Mouse (Mus musculus): ENCODE results near the gene Ppp1r9b.
"Not testable (repeated sequence)": the region's sequence is repeated elsewhere in the genome, so short reads cannot be mapped to it uniquely, and the experiment has no call there.

Ppp1r9b gene

GRCm38 (mm10) chr11:94990749-94991577 lies at the start of gene Ppp1r9b:
Gene Ppp1r9b (plus strand): TSS chr11:94991035.
- peak; percentile 93 to 95 for DNase-seq (ENCODE audit: low spot score in 2 of 2)

DNA sequence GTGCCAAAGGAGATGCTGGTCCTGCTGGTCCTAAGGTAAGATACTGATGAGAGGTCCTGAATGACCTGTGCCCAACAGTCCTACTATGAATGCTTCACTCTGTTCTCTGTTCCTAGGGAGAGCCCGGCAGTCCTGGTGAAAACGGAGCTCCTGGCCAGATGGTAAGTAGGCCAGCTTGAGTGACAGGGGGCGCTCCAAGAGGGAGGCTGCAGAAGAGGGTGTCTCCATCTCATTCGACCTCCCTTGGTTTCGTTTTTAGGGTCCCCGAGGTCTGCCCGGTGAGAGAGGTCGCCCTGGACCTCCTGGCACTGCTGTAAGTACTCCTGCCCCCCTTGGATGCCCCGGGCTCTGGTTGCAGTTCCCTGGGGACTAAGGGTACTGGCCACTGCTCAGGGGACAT lies 49.7 kb upstream of the Ppp1r9b start:
- DNase-seq (ENCODE audit: low spot score in 2 of 2), result no peak

- DNase-seq (ENCODE audit: low spot score in 2 of 2), result no peak
Measured at GRCm38 (mm10) chr11:94941776-94942175, 49.1 kb upstream of the Ppp1r9b start.

DNA sequence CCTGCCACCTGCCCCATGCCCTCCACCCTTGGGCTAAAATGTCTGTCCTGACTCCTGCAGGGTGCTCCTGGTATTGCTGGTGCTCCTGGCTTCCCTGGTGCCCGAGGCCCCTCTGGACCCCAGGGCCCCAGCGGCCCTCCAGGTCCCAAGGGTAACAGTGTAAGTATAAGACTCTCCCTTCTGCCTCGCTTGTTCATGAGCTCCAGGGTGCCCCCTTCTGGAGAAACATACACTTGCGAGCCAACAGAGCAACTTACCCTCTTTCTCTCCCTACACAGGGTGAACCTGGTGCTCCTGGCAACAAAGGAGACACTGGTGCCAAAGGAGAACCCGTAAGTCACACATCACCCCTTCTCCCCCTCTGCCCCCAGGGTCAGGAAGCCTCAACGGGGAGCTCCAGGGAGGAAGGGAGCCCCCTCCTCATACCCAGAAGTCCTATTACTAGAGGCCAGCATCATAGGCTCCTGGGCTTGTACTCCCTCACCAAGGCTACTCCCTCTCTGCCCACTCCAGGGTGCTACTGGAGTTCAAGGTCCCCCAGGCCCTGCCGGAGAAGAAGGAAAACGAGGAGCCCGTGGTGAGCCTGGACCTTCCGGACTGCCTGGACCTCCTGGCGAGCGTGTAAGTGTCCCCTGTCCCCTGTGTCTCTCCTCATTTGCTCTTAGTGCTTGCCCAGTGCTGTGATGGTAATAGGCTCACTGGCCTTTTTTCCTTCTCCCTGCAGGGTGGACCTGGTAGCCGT lies 48.4 kb upstream of the Ppp1r9b start:
- DNase-seq (ENCODE audit: low spot score in 2 of 2), result peak; percentile 31 to 64

DNA sequence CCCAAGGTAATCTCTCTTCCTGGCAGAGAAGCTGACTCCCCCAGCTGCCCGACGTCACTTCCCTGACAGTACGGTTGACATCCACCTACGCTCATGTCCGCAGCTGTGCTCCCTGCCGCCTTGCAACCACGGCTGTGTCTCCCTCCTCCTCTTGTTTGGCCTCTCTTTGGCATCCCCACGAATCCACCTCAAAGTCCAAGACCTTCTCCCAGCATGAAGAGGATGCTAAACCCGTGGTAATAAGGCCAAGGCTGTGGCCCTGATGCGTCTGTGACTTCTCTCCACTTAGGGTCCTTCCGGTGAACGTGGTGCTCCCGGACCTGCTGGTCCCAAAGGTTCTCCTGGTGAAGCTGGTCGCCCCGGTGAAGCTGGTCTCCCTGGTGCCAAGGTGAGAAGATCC lies 47.8 kb upstream of the Ppp1r9b start:
- no peak for DNase-seq (ENCODE audit: low spot score in 2 of 2)

- no peak for DNase-seq (ENCODE audit: low spot score in 2 of 2)
Measured at GRCm38 (mm10) chr11:94944295-94944694, 46.5 kb upstream of the Ppp1r9b start.

GRCm38 (mm10) chr11:94945236-94945635 lies 45.6 kb upstream of the Ppp1r9b start:
- no peak for DNase-seq (ENCODE audit: low spot score in 2 of 2)

- no peak for DNase-seq (ENCODE audit: low spot score in 2 of 2)
Measured at GRCm38 (mm10) chr11:94952169-94952568, 38.7 kb upstream of the Ppp1r9b start.

GRCm38 (mm10) chr11:94955103-94955502 lies 35.7 kb upstream of the Ppp1r9b start:
- DNase-seq (ENCODE audit: low spot score in 2 of 2), result no peak

DNA sequence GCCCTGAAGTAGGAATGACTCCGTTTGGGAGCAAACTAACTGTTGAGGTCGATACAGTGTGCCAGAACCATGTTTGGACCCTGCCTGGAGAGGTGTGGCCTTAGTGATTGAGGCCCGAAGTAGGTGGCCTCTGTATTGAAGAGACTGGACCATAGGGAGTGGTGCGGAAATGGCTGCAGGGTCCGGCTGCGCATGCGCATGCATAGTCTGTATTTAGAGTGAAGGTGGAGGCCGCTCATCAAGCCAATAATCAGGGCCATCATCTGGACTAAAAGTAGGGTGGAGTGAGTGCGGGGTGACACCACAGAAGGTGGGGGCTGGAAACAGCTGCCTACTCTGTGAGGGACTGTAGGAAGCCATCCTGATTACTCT lies 33.2 kb upstream of the Ppp1r9b start:
- DNase-seq (ENCODE audit: low spot score in 2 of 2), result no peak

DNA sequence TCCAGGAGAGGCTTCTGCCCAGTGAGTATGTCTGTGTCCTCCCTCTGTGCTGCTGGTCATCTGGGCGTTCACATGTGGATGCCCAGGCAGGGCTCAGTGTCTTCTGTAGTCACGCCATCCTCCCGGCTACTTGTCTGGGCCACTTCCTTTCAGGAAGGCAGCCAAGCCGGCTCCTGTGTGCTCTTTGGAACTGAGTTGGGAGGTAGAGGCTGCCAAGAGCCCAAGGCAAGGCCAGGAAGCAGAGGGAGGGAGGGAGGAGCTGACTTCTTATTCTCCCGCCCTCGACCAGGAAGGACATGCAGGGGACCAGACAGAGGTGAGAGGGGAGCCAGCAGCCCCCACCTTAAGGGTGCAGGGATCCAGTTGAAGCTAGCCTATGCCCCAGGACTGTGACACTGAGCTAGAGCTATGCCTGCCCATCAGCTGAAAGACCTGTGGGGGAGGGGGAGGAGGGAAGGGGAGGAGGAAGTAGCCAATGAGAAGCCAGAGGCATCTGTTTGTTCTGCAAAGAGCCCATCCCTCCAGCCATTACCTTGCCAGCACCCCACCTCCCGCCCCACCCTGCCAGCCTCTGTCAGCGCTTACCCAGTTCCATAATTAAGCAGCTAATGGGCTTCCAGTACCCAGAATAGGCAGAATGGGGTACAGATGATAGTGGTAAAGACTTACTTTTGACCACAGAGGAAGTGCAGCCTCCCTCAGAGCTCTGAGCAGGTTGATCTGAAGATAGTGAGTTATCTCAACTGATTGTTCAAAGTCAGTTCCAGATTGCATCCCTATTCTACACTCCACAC lies 32.6 kb upstream of the Ppp1r9b start:
- no peak for DNase-seq (ENCODE audit: low spot score in 2 of 2)

DNA sequence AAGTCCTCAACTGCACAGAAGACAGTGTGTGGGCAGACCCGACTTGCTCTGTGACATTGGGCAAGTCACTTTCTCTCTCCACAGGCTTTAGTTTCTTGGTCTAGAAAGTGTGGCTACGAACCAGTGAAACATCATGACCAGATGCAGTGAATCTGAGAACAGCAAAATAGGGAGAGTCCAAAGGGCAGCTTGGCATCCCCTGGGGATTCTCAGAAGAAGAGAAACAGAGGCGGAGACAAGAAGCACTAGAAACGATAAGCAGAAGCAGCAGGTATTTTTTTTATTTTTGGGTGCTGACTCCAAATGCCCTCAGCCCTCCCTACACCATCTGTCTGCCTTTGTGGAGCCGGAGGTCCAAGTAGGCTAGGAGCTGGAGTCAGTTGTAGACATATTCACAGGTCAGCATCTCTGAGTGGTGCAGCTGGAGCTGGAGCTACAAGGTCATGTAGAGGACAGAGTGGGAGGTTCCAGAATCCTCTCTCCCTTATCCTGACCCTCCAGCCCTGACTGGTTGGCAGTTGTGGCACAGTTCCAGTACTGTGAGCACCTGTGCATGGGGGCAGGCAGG lies 28.2 kb upstream of the Ppp1r9b start:
- DNase-seq (ENCODE audit: low spot score in 2 of 2), result no peak

- no peak for DNase-seq (ENCODE audit: low spot score in 2 of 2)
Measured at GRCm38 (mm10) chr11:94967419-94967818, 23.4 kb upstream of the Ppp1r9b start, which contains the start of gene Hils1. Gene Hils1 (plus strand): TSS chr11:94967593.

DNA sequence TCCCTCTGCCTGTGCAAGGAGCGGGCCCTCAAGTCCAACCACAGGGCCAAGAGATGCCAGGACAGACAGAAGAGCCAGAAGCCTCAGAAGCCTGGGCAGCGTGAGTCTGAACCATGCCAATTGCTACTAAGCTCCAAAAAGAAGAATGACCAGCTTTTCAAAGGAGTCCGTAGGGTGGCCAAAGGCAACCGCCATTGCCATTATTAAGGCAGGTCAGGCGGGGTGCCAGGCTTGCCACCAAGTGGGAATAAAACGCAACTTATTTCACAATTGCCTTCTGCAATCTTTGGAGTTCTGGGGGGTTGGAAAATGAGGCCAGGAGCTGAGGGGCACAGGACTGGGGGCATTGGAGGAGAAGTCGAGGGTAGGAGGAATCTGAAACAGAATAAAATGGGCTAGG lies 22.6 kb upstream of the Ppp1r9b start:
- no peak for DNase-seq (ENCODE audit: low spot score in 2 of 2)

- not testable (repeated sequence) for DNase-seq (ENCODE audit: low spot score in 2 of 2)
Measured at GRCm38 (mm10) chr11:94969709-94970108, 21.1 kb upstream of the Ppp1r9b start.

- DNase-seq (ENCODE audit: low spot score in 2 of 2), result peak; percentile 47 to 69
Measured at GRCm38 (mm10) chr11:94970210-94970943, 20.5 kb upstream of the Ppp1r9b start.

DNA sequence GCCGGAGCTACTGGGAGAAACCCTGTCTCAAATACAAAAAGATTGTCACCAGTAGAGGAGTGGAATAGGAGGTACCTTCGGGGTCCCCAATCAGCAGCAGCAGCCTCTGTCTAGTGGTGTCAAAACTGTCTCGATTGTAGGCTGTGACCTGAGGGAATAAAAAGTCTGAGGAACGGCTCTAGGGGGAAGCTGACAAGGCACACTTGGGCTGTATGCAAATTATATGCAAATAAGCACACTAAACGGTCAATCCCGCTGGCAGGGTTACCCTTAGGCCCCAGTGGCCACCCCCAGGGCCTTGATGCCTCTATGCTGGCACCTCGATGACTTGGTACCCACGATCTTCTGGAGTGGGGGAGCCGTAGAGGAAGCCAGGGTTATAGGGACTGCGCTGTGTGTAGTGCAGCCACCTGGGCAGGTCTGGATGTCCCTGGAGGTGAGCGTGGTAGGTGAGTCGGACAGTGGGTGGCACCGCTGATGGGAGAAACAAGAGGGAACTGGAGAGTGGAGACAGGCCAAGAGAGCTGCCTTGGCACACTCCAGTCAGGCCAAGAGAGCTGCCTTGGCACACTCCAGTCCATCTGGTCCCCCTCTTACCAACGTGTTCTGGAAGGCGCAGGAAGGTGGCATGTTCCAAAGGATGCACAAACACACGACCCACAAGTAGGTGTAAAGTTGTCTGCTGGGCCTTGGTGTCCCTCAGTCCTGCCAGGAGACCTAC lies 18.8 kb upstream of the Ppp1r9b start:
- DNase-seq (ENCODE audit: low spot score in 2 of 2), result no peak

- DNase-seq (ENCODE audit: low spot score in 2 of 2), result no peak
Measured at GRCm38 (mm10) chr11:94972887-94973286, 17.9 kb upstream of the Ppp1r9b start.

GRCm38 (mm10) chr11:94973313-94973712 lies 17.5 kb upstream of the Ppp1r9b start:
- DNase-seq (ENCODE audit: low spot score in 2 of 2), result no peak

DNA sequence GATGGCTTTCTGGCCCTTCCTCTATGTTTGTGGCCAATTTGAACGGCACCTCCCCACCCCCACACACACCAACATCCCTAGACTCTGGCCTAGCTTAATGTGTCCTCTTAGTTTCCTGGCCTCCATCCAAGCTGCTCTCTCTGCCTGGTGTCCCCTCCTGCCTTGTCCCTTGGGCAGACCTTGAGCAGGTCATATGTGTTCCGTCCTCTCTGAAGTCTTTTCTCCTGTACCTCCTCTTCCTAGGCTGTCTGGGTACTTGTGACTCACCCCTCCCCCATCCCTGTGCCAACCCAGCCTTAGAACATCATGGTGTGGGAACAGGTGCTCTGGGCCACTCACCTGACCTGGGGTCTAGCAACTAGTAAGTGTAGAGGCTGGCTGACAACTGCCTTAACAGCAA lies 15.9 kb upstream of the Ppp1r9b start:
- no peak for DNase-seq (ENCODE audit: low spot score in 2 of 2)

DNA sequence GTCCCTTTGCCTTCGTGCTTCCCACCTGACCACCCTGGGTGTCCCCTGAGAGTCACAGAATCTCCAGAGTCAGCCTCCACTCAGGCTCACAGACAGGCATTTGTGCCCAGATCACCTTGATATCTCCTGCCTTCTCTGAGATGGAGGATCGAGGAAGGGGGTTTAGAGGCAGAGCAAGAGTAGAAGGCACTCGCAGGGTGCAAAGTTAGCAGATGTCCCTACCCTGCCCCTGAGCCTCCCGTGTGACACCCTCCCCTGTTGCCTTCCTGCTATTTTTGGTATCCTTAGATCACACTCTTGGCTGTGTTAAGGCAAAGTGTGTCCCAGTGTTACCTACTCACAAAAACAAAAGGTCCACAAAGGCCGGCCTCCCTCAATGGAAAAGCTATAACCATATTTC lies 14.6 kb upstream of the Ppp1r9b start, which contains the start of gene Sgca:
Sgca (minus strand) TSS at position 129 of the 400 bp plus-strand sequence.
- no peak for DNase-seq (ENCODE audit: low spot score in 2 of 2)
